Mouse (Mus musculus): ENCODE measurements around the gene Ntm. TPM values are rescaled to one million over a fixed set of nuclear protein-coding genes. Genes with fewer than 3 reads are reported as not detected.

Gene Ntm
- 125 and 129 TPM in 2 replicates for polyA plus RNA-seq (2015; fragmentation: Nextera tagmentation; extraction: Ambion mirVana)

- WGBS, result 9% methylated on average over 8 of the region's 8 CpGs
- H3K27ac ChIP-seq, result peak within 1 kb of the TSS; percentile 87
- H3K36me3 ChIP-seq, result no peaks in the 10 kb centered on the region
- H3K4me1 ChIP-seq (replicated peaks), result peaks cover 42% of the 10 kb centered on the region
- peaks cover 10% of the 10 kb centered on the region; the same call in 1 of the 2 replicates for H3K27me3 ChIP-seq
- H3K4me2 ChIP-seq (replicated peaks), result peak within 1 kb of the TSS; percentile 81
- H3K9me3 ChIP-seq, result no peaks in the 10 kb centered on the region
- H3K9ac ChIP-seq (replicated peaks), result peak within 1 kb of the TSS; percentile 77
- ATAC-seq, result peak; percentile 85
- peak within 1 kb of the TSS; percentile 52 for H3K4me3 ChIP-seq (replicated peaks)
Measured at GRCm38 (mm10) chr9:29962978-29963377, at the start of gene Ntm. Gene Ntm (minus strand): TSS chr9:29963141.

- Histone ChIP-seq H3K36me3 (no peaks in the 10 kb centered on the region), H3K4me1 (replicated peaks) (no peaks in the 10 kb centered on the region), H3K27me3 (0 out of 2 replicates have a peak, but pooled peaks cover 4% of the 10 kb centered on the region), H3K27ac (no peak overlapping the region), H3K4me2 (replicated peaks) (no peak overlapping the region), H3K9me3 (no peaks in the 10 kb centered on the region), H3K4me3 (replicated peaks) (no peak overlapping the region), H3K9ac (replicated peaks) (no peak overlapping the region)
- 85% methylated on average over 8 of the region's 8 CpGs for WGBS
- ATAC-seq, result no peak
Measured at GRCm38 (mm10) chr9:30005701-30006100, 42.8 kb upstream of the Ntm start.

DNA sequence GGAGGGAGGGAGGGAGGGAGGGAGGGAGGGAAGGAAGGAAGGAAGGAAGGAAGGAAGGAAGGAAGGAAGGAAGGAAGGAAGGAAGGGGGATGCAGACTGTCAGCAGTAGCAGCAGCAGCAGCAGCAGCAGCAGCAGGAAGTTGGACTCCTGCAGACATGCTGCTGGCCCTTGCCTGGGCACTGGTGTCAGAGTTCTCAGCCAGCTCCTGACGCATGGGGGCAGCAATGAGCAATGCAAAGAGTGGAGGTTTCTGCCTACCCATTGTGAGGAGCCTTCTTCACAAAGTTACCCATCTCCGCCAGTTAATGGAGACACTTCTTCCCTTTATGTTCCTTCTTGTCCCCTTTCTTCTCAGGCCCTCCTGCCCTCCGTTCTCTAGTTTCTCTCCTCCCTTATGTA is 40.7 kb upstream of the Ntm start:
- no peak overlapping the region for H3K4me3 ChIP-seq (replicated peaks)
- 0 out of 2 replicates have a peak, but pooled peaks have one; percentile 56 for ATAC-seq
- 0 out of 2 replicates have a peak, but pooled peaks cover 4% of the 10 kb centered on the region for H3K27me3 ChIP-seq
- H3K36me3 ChIP-seq, result no peaks in the 10 kb centered on the region
- no peaks in the 10 kb centered on the region for H3K4me1 ChIP-seq (replicated peaks)
- H3K9ac ChIP-seq (replicated peaks), result no peak overlapping the region
- H3K4me2 ChIP-seq (replicated peaks), result no peak overlapping the region
- WGBS, result 23% methylated on average over 3 of the region's 3 CpGs
- H3K27ac ChIP-seq, result no peak overlapping the region
- no peaks in the 10 kb centered on the region for H3K9me3 ChIP-seq

DNA sequence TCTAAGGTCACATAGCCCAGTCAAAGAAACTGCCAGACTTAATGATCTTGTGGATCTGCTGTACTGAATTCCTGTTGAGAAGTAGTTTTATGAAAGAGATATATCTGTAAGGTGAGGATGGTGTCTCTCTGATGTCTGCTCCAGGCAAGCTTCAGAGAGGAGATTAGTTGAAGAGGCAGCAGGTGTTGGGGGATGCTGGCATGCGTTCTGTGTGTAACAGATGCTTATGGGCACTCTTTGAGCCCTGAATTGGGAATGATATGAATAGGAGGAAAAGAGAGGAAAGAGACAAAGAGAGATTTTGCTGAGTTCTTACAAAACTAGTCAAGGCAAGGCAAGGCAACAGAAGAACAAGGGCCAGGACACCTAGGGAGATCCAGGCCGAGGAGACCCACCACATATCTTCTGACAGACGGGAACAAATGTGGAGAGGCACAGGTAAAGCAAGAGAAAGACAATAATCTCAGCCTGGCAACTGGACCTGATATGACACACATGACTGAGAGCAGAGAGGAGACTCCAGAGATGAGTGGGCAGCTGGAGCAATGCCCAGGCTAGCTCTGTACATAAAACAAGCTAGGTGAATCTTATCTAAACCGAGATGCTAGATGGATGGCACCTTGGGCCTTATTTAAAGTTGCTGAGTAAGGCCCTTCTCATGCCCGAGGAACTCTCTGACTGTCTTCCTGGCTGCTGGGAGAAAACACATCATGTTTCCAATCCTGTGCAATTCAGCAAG is 18.4 kb upstream of the Ntm start:
- H3K27me3 ChIP-seq, result no peaks in the 10 kb centered on the region
- no peak overlapping the region for H3K9ac ChIP-seq (replicated peaks)
- 86% methylated on average over 5 of the region's 5 CpGs for WGBS
- H3K36me3 ChIP-seq, result no peaks in the 10 kb centered on the region
- no peaks in the 10 kb centered on the region for H3K9me3 ChIP-seq
- ATAC-seq, result no peak
- no peak overlapping the region for H3K27ac ChIP-seq
- no peaks in the 10 kb centered on the region for H3K4me1 ChIP-seq (replicated peaks)
- no peak overlapping the region for H3K4me2 ChIP-seq (replicated peaks)
- no peak overlapping the region for H3K4me3 ChIP-seq (replicated peaks)

GRCm38 (mm10) chr9:29961954-29962867 is 730 bp downstream of the Ntm start:
- Histone ChIP-seq H3K9me3 (no peaks in the 10 kb centered on the region), H3K9ac (replicated peaks) (peak overlapping the region; percentile 77), H3K4me1 (replicated peaks) (peaks cover 42% of the 10 kb centered on the region), H3K4me2 (replicated peaks) (peak overlapping the region; percentile 81), H3K27me3 (peaks cover 5% of the 10 kb centered on the region; the same call in 1 of the 2 replicates), H3K4me3 (replicated peaks) (peak overlapping the region; percentile 52), H3K36me3 (no peaks in the 10 kb centered on the region), H3K27ac (peak overlapping the region; percentile 87)
- ATAC-seq, result peak; percentile 67
- under 1% methylated on average over 38 of the region's 38 CpGs for WGBS

DNA sequence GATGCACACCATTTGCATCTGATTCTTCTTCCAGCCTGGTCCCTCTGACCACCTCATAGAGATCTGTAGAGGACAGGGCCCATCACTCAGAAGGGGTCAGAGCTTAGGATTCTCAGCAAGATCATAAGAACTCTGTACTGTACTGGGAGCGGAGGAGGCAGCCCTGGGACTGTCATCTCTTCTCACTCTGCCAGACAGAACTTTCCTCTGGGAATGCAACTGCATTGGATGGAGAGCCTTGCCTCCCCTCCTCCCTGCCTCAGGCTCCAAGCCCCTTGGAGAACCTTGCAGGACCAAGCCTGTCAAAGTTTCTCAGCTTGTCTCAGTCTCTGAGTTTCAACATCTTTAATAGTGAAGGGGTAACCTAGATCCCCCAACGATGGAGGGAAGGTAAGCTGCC is 1.4 kb downstream of the Ntm start:
- Histone ChIP-seq H3K27me3 (peaks cover 5% of the 10 kb centered on the region; the same call in 1 of the 2 replicates), H3K4me2 (replicated peaks) (peak overlapping the region; percentile 81), H3K9ac (replicated peaks) (peak overlapping the region; percentile 77), H3K4me3 (replicated peaks) (peak overlapping the region; percentile 52), H3K36me3 (no peaks in the 10 kb centered on the region), H3K9me3 (no peaks in the 10 kb centered on the region), H3K27ac (peak overlapping the region; percentile 87), H3K4me1 (replicated peaks) (peaks cover 42% of the 10 kb centered on the region)
- WGBS, result 33% methylated on average over 2 of the region's 2 CpGs
- ATAC-seq, result no peak

DNA sequence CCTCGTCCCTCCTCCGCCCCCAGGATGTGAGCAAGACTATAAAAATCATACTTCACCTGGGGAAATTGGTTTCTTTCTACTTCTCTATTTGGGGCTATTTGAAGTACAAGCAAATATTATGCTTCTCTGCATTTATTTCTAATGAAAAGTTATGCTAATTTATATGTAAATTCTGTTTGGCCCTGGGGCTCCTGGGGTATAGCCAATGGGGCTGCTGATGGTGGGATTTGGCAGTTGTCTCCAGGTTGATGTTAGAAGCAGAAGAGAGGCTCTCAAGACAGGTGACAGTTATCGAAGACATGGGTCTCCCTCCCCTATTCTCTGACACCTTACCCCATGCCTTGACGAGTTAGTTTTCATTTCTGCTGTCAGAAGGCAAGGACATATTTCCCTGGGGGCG is 2.2 kb downstream of the Ntm start:
- peaks cover 5% of the 10 kb centered on the region; the same call in 1 of the 2 replicates for H3K27me3 ChIP-seq
- H3K9me3 ChIP-seq, result no peaks in the 10 kb centered on the region
- 76% methylated on average over 5 of the region's 5 CpGs for WGBS
- no peaks in the 10 kb centered on the region for H3K36me3 ChIP-seq
- H3K4me2 ChIP-seq (replicated peaks), result peak overlapping the region; percentile 81
- H3K27ac ChIP-seq, result peak overlapping the region; percentile 66; the same call in 1 of the 2 replicates
- H3K4me3 ChIP-seq (replicated peaks), result peak overlapping the region; percentile 52
- H3K9ac ChIP-seq (replicated peaks), result peak overlapping the region; percentile 77; the same call in 1 of the 2 replicates
- H3K4me1 ChIP-seq (replicated peaks), result peaks cover 42% of the 10 kb centered on the region
- ATAC-seq, result no peak

DNA sequence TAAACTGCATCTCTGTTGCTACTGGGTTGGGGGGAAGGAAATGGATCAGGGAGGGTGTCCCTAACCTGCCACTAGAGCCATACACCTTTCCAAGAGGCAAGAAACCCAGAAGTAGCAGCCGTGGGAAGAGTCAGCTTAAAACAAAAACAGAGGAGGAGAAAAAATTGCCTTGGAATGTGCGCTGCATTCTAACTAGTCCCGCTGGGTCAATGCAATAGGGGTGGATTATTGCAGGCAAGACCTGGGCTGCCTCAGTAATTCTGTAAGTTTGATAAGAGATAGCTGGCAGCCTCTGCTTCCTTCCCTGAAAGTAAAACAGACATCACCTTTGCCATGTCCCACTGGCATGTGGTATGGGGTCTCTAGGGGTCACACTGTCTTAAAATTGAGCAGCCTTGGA is 2.7 kb downstream of the Ntm start:
- peak overlapping the region; percentile 52 for H3K4me3 ChIP-seq (replicated peaks)
- ATAC-seq, result no peak
- H3K4me2 ChIP-seq (replicated peaks), result peak overlapping the region; percentile 81
- WGBS, result 28% methylated on average over 3 of the region's 3 CpGs
- peaks cover 42% of the 10 kb centered on the region for H3K4me1 ChIP-seq (replicated peaks)
- H3K27me3 ChIP-seq, result peaks cover 5% of the 10 kb centered on the region; the same call in 1 of the 2 replicates
- H3K9ac ChIP-seq (replicated peaks), result peak overlapping the region; percentile 77
- H3K27ac ChIP-seq, result peak overlapping the region; percentile 66
- H3K9me3 ChIP-seq, result no peaks in the 10 kb centered on the region
- H3K36me3 ChIP-seq, result no peaks in the 10 kb centered on the region

DNA sequence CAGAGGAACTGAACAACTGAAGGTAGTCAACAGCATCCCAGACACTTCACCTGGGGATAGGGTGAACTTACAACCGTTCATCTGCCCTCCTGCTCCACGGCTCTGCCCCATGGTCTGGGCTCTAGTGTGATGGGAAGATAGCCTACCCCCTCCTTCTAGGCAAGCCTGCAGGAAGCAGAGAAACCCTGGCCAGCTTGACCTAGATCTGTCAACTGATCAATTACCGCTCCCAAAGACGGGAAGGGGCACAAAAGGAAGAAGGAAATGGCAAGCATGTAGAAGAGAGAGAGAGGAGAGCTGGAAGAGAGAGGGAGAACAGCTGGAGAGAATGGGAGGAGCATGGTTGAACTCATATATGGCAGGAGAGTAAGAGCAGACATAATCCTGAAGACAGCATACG is 6.0 kb downstream of the Ntm start:
- Histone ChIP-seq H3K36me3 (no peaks in the 10 kb centered on the region), H3K9me3 (no peaks in the 10 kb centered on the region), H3K9ac (replicated peaks) (no peak overlapping the region), H3K4me2 (replicated peaks) (no peak overlapping the region), H3K27ac (no peak overlapping the region), H3K27me3 (0 out of 2 replicates have a peak, but pooled peaks cover 5% of the 10 kb centered on the region), H3K4me1 (replicated peaks) (peaks cover 36% of the 10 kb centered on the region), H3K4me3 (replicated peaks) (no peak overlapping the region)
- no peak for ATAC-seq
- WGBS, result 70% methylated on average over 5 of the region's 5 CpGs

GRCm38 (mm10) chr9:29954031-29954430 is 8.9 kb downstream of the Ntm start:
- no peak overlapping the region for H3K27ac ChIP-seq
- 78% methylated on average over 6 of the region's 6 CpGs for WGBS

GRCm38 (mm10) chr9:29949041-29949440 is 13.9 kb downstream of the Ntm start:
- Histone ChIP-seq H3K27me3 (no peaks in the 10 kb centered on the region), H3K9ac (replicated peaks) (no peak overlapping the region), H3K4me3 (replicated peaks) (no peak overlapping the region), H3K4me2 (replicated peaks) (no peak overlapping the region), H3K27ac (no peak overlapping the region), H3K36me3 (no peaks in the 10 kb centered on the region), H3K4me1 (replicated peaks) (0 out of 2 replicates have a peak, but pooled peaks cover 3% of the 10 kb centered on the region), H3K9me3 (no peaks in the 10 kb centered on the region)
- WGBS, result 71% methylated on average over 3 of the region's 3 CpGs
- no peak for ATAC-seq

More at GRCm38 (mm10) chr9:29954031-29954430, 8.9 kb downstream of the Ntm start:
- Histone ChIP-seq H3K4me2 (replicated peaks) (no peak overlapping the region), H3K27me3 (no peaks in the 10 kb centered on the region), H3K4me3 (replicated peaks) (no peak overlapping the region), H3K9me3 (no peaks in the 10 kb centered on the region), H3K36me3 (no peaks in the 10 kb centered on the region), H3K4me1 (replicated peaks) (peaks cover 8% of the 10 kb centered on the region), H3K9ac (replicated peaks) (no peak overlapping the region)
- ATAC-seq, result no peak
